Mouse (Mus musculus) forelimb bud, embryonic 11.5 days (tissue): ENCODE data around the gene Olfr429.
A peak's percentile ranks its signal among the peaks of the same experiment; 100 is the strongest.
"Not testable (repeated sequence)": the region's sequence is repeated elsewhere in the genome, so short reads cannot be mapped to it uniquely, and the experiment has no call there.

Source experiments
- DNase-seq: peaks from one replicate; pipeline ENCODE4 v3.0.0-alpha.2; 2012; ENCODE audit warnings: low read depth, low spot score

Gene Olfr429

DNA sequence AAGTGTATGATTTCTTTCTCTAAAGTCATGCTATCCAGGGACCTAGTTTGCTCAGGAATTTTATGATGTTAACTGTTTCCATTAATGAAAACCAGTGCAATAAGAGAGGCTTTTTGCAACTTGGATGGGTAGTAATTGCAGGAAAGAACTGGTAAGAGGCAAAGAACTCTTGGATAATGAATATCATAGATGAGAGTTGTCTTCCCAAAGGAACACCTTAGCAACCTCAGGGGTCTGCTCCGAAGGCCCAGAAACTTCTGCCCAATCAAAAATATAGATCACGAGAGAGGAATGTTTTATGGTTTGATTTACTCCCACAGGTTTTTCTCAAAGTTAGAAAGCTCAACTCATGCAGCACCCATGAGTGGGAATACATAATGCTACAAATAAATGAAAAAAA, at the start of gene Olfr429:
Gene Olfr429 (plus strand): TSS at position 301 of the 400 bp plus-strand sequence.
- DNase-seq, result no peak

DNA sequence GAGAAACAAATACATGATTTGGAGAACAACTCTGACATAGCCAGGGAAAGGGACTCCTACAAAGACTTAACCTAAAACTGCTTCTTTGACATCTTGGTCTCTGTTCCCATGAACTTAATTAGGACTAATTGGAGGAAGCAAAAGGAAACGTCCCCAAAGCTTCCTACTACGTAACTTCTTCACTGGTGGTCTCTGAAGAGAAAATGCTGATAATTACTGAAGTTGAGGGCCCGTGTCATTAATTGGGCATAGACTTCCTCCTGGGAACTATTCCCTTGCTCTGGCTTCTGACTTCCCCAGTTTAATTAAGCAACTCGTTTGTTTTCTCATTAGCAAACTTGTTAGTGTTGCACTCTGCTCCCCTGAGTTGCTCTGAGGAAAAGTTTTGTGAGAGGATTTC, 48.3 kb upstream of the Olfr429 start:
- no peak for DNase-seq

DNA sequence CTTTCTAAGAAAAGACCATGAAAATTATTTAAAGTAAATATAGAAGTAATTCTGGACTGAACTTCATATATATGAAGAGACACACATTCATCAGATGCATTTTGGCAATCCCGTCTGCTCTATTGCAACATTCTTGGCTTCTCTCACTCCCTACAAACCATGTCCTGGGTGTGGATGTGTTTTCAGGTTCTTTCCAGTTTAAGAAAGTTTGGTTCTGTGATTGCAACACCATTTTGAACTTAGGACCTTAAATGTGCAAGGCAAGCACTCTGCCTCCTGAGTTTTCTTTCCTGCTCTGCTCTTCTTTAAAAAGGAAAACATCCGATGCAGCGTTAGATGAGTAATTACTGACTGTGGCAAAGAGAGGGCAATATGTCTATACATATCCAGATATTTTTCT, 45.7 kb upstream of the Olfr429 start:
- no peak for DNase-seq

DNA sequence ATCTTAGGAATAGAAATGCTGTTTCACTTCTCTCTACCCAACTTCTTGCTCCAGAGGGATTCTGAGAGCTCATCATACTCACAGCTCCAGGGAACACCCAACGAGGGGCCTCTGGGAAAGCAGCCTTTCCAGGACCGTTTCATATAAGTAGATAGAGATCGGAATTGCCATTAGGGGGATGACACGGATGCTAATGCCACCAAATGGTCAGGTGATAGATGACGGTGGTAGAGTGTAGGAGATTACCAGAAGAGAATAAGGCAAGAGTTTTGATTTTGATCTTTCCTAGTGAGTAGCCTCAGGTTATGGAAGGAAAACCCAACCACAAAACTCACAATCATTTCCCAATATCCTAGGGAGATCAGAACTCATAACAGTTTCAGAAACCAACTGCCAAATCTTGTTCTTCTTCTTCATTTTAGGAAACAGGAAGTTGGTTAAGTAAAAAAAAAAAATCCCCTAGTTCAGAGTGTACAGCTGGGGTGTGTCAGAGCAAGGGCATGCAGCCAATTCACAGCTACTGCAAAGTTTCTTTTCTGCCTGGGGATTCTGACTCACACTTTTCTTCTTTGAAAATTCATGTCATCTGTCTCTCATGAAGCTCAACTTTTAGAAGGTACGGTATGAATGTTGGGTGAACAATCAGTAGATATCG, 43.5 kb upstream of the Olfr429 start, which contains the start of gene Olfr433:
Gene Olfr433 (plus strand): TSS at position 183 of the 655 bp plus-strand sequence.
- no peak for DNase-seq

DNA sequence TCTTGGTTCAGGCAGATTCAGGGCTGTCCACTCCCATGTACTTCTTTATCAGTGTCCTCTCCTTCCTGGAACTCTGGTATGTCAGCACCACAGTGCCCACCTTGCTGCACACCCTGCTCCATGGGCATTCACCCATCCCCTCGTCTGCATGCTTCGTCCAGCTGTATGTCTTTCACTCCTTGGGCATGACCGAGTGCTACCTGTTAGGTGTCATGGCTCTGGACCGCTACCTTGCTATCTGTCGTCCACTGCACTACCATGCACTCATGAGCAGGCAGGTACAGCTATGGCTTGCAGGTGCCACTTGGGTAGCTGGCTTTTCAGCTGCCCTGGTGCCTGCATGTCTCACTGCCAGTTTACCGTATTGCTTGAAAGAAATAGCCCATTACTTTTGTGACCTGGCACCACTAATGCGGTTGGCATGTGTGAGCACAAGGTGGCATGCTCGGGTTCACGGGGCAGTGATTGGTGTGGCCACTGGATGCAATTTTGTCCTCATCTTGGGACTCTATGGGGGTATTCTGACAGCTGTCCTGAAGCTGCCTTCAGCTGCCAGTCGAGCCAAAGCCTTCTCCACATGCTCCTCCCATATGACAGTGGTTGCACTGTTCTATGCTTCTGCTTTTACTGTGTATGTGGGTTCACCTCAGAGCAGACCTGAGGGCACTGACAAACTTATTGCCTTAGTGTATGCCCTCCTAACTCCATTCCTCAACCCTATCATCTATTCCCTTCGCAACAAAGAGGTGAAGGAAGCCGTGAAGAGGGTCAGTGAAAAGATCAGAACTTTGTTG, 41.8 kb upstream of the Olfr429 start:
- not testable (repeated sequence) for DNase-seq

DNA sequence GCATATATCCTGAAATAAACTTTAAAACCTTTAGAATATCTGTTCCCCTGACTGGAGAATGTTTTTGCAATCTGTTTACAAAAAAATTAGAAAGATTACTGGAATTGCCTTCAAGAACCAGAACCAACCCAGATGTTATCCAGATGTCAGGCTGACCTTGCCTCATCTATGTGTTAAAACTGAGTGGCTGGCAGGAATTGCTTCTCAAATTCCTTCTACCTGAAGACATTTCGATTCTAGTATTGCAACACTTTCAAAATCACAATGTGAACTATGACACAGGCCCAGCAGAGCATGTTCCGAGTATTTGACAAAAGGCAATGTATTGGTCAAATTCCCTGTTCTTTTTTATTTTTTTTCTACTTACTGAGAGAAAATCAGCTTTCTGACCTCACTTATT, 39.7 kb upstream of the Olfr429 start:
- peak; percentile 9 for DNase-seq

DNA sequence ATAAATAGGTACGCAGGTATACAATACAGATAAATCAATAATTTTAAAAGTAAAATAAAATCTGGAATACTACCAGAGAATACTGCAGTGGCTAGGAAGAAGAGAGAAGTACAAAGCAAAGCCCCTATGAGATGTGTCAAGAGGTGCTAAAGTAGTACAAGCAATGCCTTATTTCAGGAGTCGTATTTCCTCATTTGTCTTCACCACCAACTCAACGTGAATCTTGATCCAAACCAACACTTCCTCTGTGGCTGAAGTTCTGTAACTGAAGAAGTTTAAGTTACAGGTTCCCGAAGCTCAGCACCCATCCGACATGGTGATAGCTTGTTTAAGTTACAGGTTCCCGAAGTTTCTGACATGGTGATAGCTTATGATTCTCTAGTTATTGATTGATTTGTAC, 35.9 kb upstream of the Olfr429 start:
- not testable (repeated sequence) for DNase-seq

DNA sequence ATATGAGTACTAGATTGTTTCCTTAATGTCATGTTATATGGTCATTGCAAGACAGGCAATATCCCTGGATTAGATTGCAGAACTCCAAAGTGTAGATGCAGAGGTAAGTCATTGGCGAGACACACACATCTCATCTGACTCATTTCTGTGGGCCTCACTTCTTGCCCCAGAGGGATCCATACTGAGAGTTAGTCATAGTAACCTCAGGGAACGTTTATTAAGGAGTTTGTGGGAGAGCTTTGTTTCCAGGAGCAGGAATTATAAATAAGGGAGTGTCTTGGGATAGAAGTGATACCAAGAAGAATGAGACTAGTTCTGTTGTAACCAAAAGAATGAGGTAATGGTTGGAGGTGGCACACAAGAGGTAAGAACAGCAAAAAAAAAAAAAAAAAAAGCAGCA, 35.2 kb upstream of the Olfr429 start, which contains the start of gene Olfr432:
Gene Olfr432 (plus strand): TSS at position 313 of the 400 bp plus-strand sequence.
- DNase-seq, result no peak

DNA sequence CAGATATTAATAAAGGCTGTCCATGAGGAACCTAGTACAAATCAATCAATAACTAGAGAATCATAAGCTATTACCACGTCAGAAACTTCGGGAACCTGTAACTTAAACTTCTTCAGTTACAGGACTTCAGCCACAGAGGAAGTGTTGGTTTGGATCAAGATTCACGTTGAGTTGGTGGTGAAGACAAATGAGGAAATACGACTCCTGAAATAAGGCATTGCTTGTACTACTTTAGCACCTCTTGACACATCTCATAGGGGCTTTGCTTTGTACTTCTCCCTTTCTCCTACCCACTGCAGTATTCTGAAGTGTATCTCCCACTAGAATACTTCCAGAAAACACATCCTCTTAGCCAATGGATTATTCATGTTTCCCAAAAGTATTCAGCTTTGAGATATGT, 34.8 kb upstream of the Olfr429 start:
- not testable (repeated sequence) for DNase-seq

DNA sequence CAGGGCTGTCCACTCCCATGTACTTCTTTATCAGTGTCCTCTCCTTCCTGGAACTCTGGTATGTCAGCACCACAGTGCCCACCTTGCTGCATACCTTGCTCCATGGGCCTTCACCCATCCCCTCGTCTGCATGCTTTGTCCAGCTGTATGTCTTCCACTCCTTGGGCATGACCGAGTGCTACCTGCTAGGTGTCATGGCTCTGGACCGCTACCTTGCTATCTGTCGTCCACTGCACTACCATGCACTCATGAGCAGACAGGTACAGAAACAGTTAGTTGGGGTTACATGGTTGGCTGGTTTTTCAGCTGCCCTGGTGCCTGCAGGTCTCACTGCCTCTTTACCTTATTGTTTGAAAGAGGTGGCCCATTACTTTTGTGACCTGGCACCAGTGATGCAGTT, 33.6 kb upstream of the Olfr429 start:
- no peak for DNase-seq

DNA sequence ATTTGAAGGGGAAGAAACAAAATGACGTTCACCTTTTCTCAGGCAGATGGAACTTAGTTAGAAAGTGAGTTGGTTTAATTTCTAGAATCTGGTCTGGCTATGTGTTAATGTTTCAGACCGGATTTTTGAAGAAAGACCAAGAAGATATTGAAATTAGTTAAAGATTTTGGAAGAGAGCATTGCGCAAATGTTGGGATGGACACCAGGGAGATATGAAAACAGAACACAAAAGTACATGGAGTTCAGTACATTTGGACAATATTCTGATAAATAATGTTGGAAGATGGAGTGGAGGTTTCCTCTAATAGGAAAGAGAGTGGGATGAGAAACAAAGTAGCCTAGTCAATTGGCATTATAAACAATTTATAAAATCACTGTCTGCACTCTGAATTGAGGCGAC, 32.6 kb upstream of the Olfr429 start:
- DNase-seq, result no peak

DNA sequence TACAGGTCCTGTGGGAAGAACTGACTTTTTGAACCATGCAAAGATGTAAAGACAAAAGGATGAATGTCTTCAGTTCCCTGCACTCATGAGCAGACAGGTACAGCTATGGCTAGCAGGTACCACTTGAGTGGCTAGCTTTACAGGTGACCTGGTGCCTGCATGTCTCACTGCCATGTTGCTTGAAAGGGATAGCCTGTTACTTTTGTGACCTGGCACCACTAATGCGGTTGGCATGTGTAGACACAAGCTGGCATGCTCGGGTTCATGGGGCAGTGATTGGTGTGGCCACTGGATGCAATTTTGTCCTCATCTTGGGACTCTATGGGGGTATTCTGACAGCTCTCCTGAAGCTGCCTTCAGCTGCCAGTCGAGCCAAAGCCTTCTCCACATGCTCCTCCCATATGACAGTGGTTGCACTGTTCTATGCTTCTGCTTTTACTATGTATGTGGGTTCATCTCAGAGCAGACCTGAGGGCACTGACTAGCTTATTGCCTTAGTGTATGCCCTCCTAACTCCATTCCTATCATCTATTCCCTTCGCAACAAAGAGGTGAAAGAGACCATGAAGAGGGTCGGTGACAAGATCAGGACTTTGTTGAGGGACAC, 32.1 kb upstream of the Olfr429 start:
- no peak for DNase-seq

DNA sequence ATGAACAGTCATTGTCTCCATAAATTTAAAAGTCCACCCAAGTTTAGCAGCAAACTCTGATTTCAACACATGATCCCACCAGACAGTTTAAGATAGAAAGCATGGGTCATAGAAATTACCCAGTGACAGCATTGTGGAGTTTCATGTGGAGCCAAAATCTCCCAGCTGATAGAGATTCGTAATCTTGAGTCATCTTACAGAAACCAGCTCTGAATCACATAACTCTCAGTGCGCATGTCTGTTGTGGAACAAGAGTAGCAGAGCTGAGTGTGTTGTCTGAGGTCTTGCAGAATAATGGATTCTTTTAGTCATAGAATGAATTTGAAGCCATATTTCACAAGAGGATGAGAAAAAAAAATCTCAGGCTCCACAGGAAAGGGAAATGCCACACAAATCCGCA, 31.1 kb upstream of the Olfr429 start:
- DNase-seq, result no peak

DNA sequence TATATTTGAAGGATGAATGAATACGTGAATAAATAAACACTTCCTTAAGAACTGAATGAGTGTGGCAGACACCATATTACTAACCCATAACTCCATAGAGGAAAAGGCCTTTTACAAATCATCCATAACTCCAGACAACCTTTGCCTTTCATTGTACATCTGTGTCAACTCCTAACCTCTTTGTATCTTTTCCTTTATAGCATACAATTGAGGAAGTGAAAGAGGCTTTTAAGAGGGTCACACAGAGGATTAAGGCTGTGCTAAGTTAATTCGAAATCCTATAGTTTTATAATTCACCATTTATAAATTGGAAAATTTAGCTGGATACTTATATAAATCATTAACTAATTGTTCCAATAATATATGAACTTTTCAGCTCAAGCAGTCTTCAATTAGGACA, 28.9 kb upstream of the Olfr429 start:
- no peak for DNase-seq

DNA sequence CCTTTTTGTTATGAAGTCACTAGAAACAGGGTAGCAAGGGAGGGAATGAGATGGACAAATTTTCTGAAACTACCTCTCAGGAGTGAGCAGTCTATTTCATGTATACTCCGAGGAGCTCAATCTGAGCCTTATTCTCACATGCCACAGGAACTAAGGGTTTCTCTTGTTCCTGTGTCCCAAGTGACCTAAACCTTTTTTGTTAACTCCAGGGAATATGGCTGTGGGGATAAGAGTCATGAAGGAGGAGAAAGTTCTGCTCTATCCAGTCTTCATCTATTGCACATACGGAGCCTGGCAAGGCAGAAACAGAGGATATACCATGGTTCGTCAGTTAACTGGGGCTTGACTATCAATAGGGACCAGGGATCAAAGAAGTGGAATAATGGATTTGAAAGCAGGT, 17.8 kb upstream of the Olfr429 start, which contains the start of gene Olfr430:
Gene Olfr430 (plus strand): TSS at position 301 of the 400 bp plus-strand sequence.
- no peak for DNase-seq

DNA sequence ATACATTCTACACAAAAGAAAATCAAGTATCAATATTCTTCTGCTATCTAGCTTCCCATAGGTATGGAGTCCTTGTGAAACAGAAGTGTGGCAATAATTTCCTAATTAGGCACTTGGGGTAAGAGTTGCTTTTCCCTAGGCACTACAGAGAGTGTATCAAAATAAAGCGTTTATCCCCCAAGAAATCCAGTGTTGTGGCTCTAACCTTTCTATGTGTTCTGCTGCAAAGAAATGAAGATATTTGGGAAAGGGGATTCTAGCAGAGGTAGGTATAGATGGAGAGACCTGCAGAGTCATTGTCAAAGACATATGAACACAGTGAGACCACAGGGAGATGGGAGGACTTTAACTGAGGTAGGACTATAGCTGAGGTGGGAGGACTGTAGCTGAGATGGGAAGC, 12.5 kb downstream of the Olfr429 start, which contains the start of gene Olfr427:
Gene Olfr427 (plus strand): TSS at position 301 of the 400 bp plus-strand sequence.
- no peak for DNase-seq

DNA sequence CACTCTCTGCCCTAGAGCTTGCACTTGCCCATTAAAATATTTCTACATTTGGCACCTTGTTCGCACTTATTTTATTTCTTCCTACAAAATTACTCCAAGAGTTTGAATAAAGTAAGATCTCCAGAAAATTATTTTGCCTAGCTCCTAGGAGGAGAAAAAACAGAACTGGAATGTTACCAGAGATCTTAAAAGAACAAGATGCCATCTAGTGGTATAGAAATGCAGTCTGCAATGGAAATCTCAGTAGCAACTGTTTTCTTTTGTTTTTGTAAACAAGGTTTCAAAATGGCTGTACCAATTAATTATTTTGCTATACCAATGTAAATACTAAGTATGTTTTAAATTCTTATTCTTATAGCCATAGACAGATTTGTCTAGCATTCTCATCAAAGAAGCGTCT, 19.6 kb downstream of the Olfr429 start:
- DNase-seq, result no peak

DNA sequence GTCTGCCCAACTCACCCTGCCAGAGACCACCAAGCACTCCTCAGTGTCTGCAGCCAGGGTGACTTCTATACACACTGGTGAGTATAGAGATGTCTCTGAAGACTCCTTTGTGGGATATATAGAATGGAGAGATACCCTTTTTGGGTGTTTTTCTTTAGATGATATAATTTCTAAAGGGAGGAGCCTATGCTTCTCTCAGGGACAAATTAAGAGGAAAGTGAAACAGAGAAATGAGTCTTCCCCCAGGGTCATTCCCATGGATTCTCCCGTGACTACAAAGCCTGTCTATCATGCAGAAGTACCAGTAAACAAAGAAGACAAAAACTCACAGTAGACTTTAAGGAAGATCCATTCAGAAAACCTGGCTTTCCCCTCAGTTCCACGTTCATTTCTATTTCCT, 36.9 kb downstream of the Olfr429 start, which contains the start of gene Olfr231:
Gene Olfr231 (minus strand): TSS at position 101 of the 400 bp plus-strand sequence.
- DNase-seq, result no peak

DNA sequence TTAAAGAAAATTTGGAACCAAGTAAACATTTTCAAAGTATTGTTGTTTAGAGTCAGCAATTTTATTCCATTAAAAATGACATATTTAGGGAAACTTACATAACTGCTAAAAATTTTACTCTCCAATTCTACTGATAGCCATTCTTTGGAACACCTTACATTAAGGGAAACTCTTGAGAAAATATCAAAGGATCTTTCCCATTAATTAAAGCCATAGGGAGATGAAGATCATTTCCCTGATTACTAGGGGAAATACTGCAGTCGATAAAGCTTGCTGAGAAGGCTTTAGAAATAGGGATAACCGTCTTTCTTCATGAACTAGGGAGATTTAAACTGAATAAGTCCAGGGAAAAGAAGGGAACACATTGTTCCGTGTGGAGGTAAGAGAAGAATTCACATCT, 47.1 kb downstream of the Olfr429 start, which contains the start of gene Olfr424:
Gene Olfr424 (plus strand): TSS at position 301 of the 400 bp plus-strand sequence.
- DNase-seq, result no peak

DNA sequence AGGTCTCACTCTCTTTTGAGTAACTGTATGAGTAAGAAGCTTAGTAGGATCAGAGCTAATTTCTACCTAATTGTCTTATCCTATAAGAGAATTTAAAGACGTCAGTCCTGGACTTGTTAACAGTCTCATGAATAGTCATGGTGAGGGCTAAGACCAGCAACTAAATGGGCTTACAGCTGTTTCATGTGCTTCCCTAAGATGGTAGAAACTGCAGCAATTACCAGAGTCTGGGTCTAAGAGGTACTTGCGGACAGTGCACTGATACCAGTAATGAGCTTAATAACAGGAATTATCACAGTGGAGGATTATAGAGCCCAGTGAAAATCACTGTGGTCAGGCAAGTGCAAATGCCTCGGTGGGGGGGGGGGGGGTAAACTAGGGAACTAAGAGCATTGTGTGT, 47.9 kb downstream of the Olfr429 start:
- no peak for DNase-seq
